Mouse (Mus musculus): ENCODE results near the gene Tmem178b.

Gene Tmem178b

DNA sequence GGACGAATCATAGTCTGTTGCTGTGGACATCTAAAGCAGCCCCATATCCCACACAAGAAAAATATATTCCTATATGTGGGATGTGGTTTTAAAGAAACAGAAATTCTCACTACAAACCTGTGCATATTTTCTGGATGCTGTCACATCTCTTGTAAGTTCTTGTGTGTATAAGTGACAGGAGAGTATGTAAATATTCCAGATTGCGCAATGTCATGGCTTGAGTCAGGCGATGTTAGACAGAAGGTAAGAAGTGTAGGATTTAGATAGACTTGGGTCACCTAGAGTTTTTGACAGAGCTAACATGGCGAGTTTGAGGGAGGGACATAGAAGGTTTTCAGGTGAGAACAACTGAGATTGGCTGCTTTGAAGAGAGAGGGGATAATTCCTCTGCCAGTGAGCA lies 228.7 kb downstream of the Tmem178b start:
- no peak for DNase-seq

DNA sequence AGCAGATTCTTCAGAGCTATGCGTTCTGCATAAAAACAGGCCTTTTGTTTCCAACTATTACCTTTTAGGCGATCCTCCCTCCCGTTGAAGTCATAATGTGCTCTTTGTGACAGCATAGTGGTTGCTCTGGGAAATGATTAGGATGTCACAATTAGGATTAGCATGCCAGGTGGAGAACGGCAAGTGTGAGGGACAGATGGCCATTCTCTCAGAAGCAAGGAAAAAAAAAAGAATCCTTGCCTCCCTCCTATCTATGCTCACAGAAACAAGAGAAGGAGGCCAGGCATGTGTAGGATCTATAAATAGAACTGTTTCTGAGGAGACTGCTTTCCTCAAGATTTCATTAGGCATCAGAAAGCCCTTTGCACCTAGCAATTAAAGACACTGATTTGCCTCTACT lies 229.8 kb downstream of the Tmem178b start:
- DNase-seq: no peak

DNA sequence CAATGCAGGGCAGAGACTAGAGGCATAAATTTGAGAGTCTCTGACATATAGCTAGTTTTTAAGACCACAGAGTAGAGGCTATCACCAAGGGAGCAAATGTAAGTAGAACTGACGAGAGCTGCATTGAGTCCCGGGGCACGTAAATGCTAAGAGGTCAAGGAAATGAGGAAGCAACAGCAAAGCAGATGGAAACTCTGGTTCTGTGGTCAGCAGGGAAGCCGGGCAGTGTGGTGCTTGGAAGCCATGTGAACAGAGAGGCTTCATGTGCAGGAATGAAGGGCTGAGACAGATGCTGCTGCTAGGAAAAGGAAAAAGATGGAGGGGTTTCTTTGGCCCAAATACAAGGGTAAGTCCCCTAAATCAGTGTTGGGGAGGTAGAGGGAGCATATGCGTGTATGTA lies 237.0 kb downstream of the Tmem178b start:
- no peak for DNase-seq

DNA sequence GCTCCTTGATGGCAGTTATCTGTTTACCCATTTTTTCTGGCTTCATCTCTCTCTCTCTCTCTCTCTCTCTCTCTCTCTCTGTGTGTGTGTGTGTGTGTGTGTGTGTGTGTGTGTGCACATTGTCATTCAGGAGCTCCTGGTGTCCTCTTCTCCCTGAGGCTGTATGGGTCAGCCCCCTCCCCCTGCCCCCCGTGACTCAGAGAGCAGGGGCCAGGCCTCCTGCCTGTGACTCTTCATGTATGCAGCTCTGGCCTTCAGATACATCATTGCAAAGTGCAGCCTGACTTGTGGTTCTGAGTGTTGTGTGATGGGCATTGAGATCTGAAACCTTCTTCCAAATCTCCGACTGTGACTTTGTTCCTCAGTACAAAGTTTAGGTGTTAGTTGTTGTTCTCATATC lies 237.7 kb downstream of the Tmem178b start:
- DNase-seq: no peak

DNA sequence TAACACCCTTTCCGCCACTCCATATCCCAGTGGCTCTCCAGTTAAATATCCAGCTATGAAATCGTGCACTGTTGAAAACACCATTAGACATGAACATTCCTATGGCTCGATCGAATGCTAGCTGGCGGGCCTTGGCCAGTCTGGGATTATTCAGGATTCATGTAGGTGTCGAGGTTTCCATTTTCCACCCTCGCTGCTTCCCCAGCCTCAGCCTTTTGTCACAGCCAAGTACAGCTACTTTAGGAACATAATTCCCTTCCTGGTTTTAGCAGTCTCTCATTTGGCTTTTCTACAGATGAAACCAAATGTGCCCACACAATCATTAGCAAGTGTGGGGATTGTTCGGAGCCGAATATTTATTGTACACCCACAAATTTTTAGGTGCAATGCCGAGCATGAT lies 239.4 kb downstream of the Tmem178b start:
- no peak for DNase-seq

DNA sequence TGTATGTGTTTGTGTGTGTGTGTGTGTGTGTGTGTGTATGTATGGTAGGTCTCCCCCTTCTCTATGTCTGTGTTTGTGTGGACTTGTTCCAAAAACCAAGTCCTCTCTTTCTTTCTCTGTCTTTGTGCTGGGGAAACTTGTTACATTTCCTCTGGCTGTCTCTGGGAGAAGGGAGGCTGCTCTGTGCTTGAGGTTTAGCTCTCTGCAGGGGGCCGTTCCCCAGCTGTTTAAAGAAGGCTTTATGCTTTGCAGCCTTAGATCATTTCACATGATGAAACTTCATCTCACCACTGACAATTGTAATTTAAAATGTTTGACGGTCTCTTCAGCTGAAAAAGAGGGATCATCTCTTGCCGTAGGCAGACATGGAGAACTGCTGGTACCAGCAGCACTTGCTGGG lies 243.2 kb downstream of the Tmem178b start:
- DNase-seq: no peak

DNA sequence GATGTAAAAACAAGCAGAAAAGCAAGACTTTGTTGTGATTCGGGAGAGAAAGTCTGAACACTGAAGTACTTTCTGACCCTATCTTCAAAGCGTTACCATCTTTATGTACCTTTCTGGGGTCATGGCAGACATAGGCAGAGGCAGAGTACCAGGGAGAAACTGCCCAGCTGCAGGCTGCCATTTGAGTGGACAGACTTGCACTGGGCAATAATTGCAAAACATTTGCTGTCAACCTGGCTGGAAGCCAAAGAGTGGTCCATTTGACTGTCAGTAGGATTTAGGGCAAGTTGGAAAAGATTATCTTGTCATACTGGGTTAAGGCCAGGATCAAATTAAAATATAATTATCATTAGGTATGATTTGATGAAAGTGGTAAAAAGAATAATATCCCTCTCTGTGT lies 247.1 kb downstream of the Tmem178b start:
- no peak for DNase-seq

DNA sequence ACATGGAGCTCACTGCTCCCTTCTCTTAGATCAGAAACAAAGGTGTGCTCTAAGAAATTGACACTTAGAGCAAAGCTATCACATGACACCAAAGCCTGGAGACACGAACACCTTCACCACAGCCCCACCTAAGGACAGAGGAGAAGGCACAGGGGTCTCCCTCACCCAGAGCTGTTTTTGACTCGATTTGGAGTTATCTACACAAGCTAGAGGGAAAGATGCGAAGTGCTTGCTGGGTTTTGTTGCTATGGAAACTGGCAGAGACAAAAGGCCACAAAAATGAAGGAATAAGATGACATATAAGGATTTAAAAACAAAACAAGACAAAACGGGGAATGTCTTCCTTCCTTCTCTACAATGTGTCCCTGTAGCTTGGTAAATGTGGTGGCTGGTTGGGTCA lies 248.4 kb downstream of the Tmem178b start:
- DNase-seq: no peak

DNA sequence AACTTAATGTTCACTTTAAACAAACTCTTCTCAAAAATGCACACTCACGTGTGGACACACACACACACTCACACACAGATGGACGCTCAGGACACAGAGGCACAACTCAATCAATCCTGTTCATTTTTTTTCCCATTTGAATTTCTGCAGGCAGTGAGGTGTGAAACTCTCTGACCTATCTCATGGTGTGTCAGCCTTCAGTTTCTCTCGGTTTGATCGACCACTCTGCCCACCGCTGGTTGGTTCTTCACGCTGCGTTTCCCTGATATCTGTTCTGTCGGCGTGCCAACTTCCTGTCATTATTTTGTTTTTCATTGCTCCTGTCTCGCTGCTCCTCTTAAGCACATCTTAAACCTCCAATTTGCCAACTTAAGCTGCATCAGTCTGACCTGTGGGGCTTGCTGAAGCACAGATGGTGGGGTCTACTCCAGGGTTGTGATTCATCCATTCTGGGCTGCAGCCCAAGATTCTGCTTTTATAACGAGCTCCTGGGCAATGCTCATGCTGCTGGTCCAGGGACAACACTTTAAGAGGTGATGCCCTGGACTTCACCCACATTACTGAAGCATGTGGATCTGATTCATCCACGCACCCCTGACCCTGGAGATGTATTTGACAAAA lies 250.1 kb downstream of the Tmem178b start:
- no peak for DNase-seq

DNA sequence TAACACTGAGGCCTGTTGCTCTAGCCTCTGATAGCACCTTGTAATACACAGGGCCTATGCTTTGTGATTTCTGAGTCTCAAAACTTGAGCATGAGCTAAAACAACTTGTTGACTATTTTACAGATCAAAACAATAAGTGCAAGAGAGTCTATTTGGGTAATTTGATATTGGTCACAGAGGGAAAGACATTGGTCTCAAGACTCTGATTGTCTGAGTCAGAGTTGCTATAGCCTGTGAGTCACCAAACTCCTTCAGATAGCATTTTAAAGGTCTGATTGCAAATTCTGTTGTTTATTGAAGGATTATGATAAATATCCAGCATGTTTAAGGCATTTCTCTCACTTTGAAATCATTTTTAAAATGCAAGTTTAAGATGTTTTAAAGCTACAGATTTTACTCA lies 250.9 kb downstream of the Tmem178b start:
- no peak for DNase-seq

DNA sequence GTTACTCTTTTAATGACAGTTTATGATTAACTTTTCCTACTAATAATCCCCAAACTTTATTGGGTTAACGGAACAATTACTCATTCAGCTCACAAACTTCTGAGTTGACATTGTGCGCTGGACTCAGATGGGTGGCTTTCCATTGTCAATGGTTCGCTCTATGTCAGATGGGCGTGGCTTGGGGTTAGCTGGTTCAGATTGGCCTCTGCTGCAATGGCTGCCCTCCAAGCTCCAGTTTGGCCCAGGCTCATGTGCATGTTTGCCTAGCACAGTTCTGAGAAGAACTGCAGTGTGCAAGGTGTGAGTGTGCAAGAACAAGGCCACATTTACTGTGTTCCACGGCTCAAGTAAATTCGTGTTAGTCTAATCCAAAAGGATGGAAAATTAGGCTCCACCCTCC lies 255.6 kb downstream of the Tmem178b start:
- DNase-seq: no peak

DNA sequence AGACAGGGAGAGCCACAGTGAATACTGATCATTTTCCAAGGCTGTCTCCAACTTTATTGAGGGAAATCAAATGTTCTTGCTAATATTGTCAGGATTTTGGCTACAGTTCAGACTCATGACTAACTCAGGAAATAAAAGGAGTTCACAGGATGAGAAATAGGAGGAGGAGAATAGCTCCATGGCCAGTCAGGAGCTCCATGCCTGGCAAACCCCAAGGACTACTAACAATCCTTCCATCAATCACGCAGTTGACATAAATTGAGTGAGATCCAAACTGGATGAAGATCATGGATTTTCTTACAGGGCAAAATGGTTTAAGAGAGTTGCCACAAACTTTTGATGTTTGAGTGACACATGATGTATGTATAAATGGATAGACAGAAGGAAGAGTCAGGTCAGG lies 258.9 kb downstream of the Tmem178b start:
- DNase-seq: no peak

DNA sequence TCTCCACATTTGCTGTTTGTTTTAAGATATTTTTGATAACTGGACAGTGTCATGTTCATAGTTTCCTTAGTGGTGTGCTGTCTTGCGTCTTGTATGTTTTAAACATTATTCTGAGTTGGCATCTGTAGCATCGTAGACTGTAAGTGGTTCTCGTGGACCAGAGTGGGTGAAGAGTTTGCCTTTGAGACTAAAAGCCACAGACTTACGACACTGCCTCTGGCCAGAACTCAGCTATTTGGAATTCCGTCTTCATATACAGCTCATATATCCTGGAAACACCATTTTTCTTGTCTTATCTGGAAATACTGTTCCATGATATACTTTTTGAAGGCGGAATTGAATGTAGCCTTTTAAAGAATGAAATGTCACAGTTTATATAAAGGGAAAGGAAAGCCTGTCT lies 260.4 kb downstream of the Tmem178b start:
- DNase-seq: no peak

DNA sequence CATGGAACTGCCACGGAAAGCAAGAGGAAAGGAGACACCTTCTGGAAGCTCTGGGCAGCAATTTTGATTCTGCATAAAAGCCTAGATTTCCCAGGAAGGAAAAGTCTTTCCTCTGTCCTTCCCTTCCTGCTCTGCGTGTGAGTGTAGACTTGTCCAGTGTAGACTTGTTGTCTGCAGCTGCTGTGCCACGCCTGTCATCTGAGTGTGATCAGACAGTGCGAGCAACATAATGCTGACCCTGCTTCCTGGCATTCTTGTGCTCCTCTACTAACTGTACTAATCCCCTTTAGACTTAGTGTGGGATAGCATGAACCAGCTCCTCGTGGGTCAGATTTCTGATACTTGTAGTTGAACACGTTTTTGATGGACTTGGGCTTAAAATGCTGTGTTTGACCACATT lies 262.6 kb downstream of the Tmem178b start:
- no peak for DNase-seq

DNA sequence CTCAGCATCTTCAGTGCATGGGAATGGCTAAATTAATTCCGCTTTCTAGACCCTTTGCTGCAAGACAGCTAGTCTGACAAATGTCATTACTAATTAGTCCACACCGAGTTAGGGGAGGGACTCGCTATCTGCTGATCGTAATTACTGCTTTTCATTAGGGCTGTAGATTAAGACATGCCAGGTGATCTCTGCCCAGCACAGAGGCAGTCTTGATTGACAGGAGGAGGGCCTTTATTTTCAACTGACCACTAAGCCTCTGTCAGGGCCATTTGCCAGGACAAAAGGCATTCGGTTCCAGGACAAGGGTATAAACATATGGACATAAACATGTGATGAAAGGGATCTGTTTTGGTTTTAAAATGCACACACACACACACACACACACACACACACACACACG lies 264.3 kb downstream of the Tmem178b start:
- DNase-seq: no peak

DNA sequence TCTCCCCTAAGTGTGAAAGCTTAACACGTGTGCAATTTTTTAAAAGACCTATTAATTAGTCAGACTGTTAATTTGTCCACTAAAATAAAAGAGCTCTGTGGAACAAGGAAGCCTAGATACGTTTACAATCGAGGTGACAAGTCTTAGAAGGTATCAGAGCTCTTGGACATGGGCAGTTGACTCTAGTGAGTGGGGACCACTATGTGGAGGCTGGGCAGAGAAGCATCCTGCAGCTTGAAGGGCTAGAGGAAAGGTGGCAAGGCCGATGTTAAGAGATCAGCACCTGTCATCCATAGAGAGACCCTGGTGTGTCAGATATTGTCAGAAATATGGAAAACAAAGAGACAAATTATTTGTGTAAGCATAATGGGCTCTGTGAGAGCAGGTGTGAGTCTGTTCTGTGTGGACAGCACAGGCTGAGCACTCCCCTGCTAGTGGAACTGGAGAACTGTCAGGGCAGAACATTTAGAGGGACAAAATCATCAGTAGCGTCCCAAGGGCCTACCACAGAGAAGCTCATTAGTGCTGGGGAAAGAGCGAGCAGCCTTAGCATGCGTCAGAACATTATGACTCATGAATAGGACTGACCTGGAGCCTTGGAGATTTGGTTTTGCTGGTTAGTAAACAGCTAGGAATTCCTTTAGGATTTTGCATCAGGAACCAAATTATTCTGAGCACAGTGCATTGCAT lies 264.9 kb downstream of the Tmem178b start:
- DNase-seq: no peak

DNA sequence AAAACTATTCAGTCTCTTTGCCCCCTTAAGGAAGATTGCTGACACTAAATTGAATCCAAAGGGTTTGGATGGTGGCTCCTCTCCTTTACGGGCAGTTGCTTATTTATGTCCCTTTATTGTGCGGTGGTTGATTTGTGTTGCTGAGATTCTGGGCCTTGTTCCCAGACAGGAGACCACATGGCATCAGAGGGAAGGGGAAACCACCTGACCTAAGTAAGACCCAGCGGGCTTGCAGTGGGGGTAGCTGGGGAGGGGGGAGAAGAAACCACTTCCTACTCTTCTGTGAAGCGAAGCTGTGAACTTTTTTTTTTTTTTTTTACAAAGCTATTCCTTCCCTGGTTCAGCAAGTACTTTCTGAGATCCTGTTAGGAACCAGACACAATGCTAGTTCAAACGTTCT lies 269.5 kb downstream of the Tmem178b start:
- DNase-seq: no peak

DNA sequence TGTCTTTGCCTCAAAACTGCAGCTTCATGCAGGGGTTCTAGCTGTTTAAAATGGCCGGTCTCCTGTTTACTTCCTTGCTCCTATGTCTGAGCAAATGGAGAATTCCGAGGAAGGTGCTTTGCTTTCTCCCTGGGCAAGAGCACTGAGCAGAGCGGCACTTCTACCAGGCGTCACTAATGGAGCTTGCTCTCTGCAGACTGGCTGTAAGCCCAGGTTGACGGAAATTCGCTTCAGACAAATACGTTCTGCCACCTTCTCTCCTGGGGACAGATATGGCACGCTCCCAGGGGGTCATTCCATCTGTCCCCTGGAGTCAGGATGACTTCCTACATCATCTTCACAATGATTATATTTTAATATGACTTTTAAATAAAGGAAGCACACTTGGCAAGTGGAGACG lies 271.3 kb downstream of the Tmem178b start:
- DNase-seq: no peak

DNA sequence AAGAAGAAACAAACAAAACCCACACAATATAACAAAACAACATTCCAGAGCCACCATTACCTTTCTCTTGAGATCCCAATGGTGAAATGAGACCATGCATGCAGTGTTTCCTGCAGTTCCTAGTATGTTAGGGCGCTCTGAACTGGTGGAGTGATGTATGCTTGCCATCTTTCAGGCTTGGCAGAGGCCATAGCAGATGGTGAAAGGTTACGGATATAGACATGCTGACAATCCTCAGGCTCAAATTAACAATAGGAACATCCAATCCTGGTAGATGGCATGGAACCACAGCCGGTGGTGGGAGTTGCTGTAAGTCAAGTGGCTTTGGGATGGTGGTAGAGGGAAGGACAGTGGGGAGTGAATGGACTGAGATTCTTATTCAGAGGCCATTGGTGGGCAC lies 272.5 kb downstream of the Tmem178b start:
- DNase-seq: no peak

DNA sequence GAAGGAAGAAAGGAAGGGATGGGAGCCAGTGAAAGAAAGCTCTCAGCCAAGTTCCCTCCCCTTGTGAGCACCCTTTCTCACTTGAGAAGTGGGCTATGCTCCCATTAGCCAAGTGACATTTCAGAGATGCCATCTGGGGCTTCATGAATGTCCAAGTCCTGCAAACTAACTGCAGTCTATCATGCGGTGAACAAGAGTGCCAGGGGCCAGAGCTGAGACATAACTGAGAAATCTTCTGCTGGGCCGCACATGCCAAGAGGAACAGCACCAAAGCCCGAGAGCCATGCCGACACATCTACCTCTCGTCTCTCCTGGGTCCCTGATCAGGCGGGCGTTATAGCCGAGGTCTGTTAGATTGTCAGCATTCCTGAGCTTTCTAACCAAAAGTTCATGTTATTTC lies 279.2 kb downstream of the Tmem178b start:
- DNase-seq: no peak

DNA sequence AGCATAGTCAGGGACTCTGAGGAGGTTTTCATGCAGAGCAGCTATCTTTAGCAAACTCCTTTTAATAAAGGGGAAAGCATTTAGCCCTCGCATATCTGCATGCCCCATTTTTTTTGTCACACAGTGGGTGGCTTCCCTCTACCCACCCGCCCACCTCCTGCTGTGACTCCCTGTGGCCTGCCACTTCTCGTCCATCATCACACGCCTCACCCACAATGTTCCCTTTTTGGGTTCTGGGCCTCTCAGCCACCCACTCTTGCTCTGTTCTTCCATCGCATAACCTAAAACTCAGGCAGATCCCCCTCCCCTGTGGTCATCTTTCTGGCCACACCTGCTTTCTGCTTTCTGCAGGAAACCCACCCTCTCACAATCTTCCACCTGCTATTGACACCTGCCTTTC lies 288.3 kb downstream of the Tmem178b start:
- DNase-seq: no peak

DNA sequence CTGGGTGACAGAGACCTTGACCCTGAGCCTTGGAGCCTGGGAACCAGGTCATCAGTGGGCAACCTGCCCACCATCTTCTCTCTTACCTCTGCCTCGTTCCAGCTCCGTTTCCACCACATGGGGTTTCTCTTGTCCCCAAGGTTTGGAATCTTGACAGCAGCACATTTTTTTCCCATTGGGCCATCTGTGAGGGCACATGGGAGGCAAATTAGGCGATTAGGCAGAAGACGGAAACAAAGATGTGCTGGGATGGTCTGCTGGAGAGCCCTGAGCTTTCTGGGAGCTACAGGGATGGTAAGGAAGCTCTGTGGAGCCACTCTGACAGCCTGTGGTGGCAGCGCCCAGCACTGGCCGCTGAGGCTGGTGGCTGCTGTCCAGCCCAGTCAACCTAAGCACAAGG lies 300.5 kb downstream of the Tmem178b start:
- DNase-seq: no peak

DNA sequence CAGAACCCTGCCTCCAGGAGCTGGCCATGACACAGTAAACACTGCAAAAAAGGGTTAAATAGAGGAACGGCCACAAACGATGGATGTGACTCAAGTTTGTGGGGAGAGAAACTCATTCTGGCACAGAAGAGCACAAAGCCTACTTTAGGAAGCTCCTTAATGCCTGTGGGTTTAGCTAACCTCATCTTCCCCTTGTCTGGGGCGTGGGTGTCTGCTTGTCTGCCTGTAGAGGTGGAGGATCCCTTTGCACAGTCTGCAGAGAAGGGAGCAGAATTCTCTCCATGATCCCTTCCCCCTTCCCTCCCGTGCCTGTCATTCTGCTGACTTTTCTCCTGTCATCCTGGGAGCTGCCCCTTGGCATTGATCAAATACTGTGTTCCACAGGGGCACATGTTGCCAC lies 304.8 kb downstream of the Tmem178b start:
- DNase-seq: no peak

DNA sequence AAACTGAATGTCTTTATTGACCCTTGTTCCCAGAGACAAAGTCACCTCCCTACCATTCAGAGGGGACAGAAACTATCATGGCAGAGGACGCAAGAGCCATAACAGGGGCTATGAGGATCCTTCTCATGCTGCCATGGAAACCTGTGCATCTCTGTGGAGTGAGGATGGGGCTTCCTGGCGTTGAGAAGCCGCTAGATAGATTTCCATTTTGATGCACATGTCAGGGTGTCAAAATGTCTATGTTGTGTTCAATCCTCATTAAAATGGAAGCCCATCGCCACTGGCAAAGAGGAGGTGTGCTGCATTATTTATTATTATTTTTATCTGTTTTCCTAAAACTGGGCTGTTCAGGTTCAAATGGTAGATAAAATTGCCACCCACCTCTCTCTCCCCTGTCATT lies 307.5 kb downstream of the Tmem178b start:
- no peak for DNase-seq

DNA sequence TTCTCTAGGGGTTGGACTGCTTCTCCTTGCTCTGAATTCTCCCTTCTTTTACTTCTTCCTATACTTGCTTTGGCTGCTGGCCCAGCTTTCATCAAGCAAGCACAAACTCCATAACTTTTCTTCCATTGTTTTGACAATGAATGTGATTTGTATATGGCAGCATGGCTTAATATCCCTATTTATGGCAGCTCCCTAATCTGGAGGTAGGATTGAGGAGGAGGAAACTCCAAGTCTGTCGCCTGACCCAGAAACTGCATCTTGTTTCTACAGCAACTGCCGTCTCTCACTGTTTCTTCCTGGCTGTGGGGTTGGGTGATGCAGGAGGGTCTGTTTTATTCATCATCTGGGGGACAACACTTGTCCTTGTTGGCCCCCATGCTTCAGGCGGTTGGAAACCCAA lies 327.6 kb downstream of the Tmem178b start:
- DNase-seq: no peak

Data from kidney, postnatal 14 days (tissue).